Mouse (Mus musculus) forebrain, postnatal 0 days (tissue): ENCODE measurements around the gene Fstl5. TPM values are rescaled to one million over a fixed set of nuclear protein-coding genes. Genes with fewer than 3 reads are reported as not detected.

Source experiments
- ATAC-seq: fragments of 200-750 bp; cut with Nextera tagmentation; 2 replicates; pipeline ENCODE4 v1.8.0; 2017; ENCODE audit warnings: mild to moderate bottlenecking, moderate library complexity
- DNase-seq: peaks from one replicate; pipeline ENCODE4 v3.0.0-alpha.2; 2015
- H3K27ac ChIP-seq: fragments of 300-500 bp; sonication (generic); 2 replicates; pipeline ENCODE4 v1.5.1; 2014; ENCODE audit warnings: low read depth, mild to moderate bottlenecking, antibody characterized with exemption, low read length, moderate library complexity, mixed read lengths
- H3K27me3 ChIP-seq: fragments of 300-500 bp; sonication (generic); 2 replicates; pipeline ENCODE4 v1.6.1; 2014; ENCODE audit warnings: mild to moderate bottlenecking, low read length, mixed read lengths; ENCODE audit not compliant: insufficient read depth
- H3K36me3 ChIP-seq: fragments of 300-500 bp; sonication (generic); 2 replicates; pipeline ENCODE4 v1.6.1; 2014; ENCODE audit warnings: mild to moderate bottlenecking, moderate library complexity; ENCODE audit not compliant: insufficient read depth
- H3K4me1 ChIP-seq: fragments of 300-500 bp; sonication (generic); 2 replicates; pipeline ENCODE4 v1.6.1; 2014; ENCODE audit warnings: antibody characterized with exemption; ENCODE audit not compliant: insufficient read depth
- H3K4me2 ChIP-seq: fragments of 300-500 bp; sonication (generic); 2 replicates; pipeline ENCODE4 v1.6.1; 2014; ENCODE audit warnings: low read depth, mild to moderate bottlenecking, moderate library complexity
- H3K4me3 ChIP-seq: fragments of 300-500 bp; sonication (generic); 2 replicates; pipeline ENCODE4 v1.5.1; 2014; ENCODE audit warnings: low read depth, low read length, mixed read lengths
- H3K9ac ChIP-seq: fragments of 300-500 bp; sonication (generic); 2 replicates; pipeline ENCODE4 v1.6.1; 2014; ENCODE audit warnings: mild to moderate bottlenecking
- H3K9me3 ChIP-seq: fragments of 300-500 bp; sonication (generic); 2 replicates; pipeline ENCODE4 v1.6.1; 2016; ENCODE audit warnings: low read length
- CTCF ChIP-seq: sonication (generic); IDR thresholded peaks from 2 replicates; pipeline ENCODE4 v1.5.1; 2016; ENCODE audit warnings: antibody characterized with exemption, control low read depth, low read depth
- WGBS: fragments of 180-500 bp; shearing (Covaris S2); extraction: QIAGEN DNeasy Blood & Tissue Kit; methylation state at CpG from one replicate; pipeline ENCODE4 v1.1.7; 2014; 5-methylcytosine and 5-hydroxymethylcytosine counted together
- polyA plus RNA-seq: library from polyadenylated mRNA; unstranded; fragments of >200 nt; fragmentation: Nextera tagmentation; extraction: Ambion mirVana; gene quantifications from 2 replicates; pipeline ENCODE4 v1.2.1, GENCODE M21; 2015
- total RNA-seq: library from RNA; depleted of rRNA; stranded (reverse); fragments of >200 nt; gene quantifications from 2 replicates; pipeline ENCODE4 v1.2.3, GENCODE M21; 2014; rRNA removed

Gene Fstl5
- total RNA-seq (51.2 and 58.5 TPM in 2 replicates), polyA plus RNA-seq (29.7 and 34.1 TPM in 2 replicates)

- H3K9me3 ChIP-seq: no peaks in the 10 kb centered on the region
- H3K27ac ChIP-seq: no peak within 1 kb of the TSS
- peaks cover 3% of the 10 kb centered on the region; the same call in 1 of the 2 replicates for H3K4me1 ChIP-seq
- DNase-seq: peak; percentile 83
- WGBS: under 1% methylated on average over 28 of the region's 28 CpGs
- peak within 1 kb of the TSS; percentile 71 for H3K4me2 ChIP-seq
- H3K27me3 ChIP-seq: no peaks in the 10 kb centered on the region
- no peak for TF ChIP-seq CTCF
- H3K36me3 ChIP-seq: no peaks in the 10 kb centered on the region
- ATAC-seq: peak; percentile 91
- peak within 1 kb of the TSS; percentile 63 for H3K4me3 ChIP-seq
- peak within 1 kb of the TSS; percentile 58 for H3K9ac ChIP-seq
Observed at GRCm38 (mm10) chr3:76074060-76074707, at the start of gene Fstl5. TSS of gene Fstl5 (plus strand) at chr3:76074270.

- no peak overlapping the region for H3K4me3 ChIP-seq
- no peak overlapping the region for H3K4me2 ChIP-seq
- no peak overlapping the region for H3K27ac ChIP-seq
- DNase-seq (no peak), ATAC-seq (no peak)
- no peak for TF ChIP-seq CTCF
- no peaks in the 10 kb centered on the region for H3K4me1 ChIP-seq
- H3K9me3 ChIP-seq: no peaks in the 10 kb centered on the region
- H3K27me3 ChIP-seq: no peaks in the 10 kb centered on the region
- H3K36me3 ChIP-seq: no peaks in the 10 kb centered on the region
- no peak overlapping the region for H3K9ac ChIP-seq
Observed at GRCm38 (mm10) chr3:76025523-76025922, 48.5 kb upstream of the Fstl5 start.

GRCm38 (mm10) chr3:76051124-76051523, 22.9 kb upstream of the Fstl5 start:
- 80% methylated on average over 3 of the region's 3 CpGs for WGBS
- Histone ChIP-seq H3K4me1 (no peaks in the 10 kb centered on the region), H3K4me3 (no peak overlapping the region), H3K4me2 (no peak overlapping the region), H3K27me3 (no peaks in the 10 kb centered on the region), H3K9me3 (no peaks in the 10 kb centered on the region), H3K9ac (no peak overlapping the region), H3K36me3 (no peaks in the 10 kb centered on the region), H3K27ac (no peak overlapping the region)
- ATAC-seq: no peak
- no peak for DNase-seq
- TF ChIP-seq CTCF: no peak

- no peak overlapping the region for H3K27ac ChIP-seq
- H3K4me3 ChIP-seq: no peak overlapping the region
- no peak for TF ChIP-seq CTCF
- no peaks in the 10 kb centered on the region for H3K9me3 ChIP-seq
- no peaks in the 10 kb centered on the region for H3K27me3 ChIP-seq
- H3K9ac ChIP-seq: no peak overlapping the region
- H3K4me1 ChIP-seq: no peaks in the 10 kb centered on the region
- WGBS: 84% methylated on average over 1 of the region's 1 CpGs
- DNase-seq (no peak), ATAC-seq (no peak)
- H3K36me3 ChIP-seq: no peaks in the 10 kb centered on the region
- H3K4me2 ChIP-seq: no peak overlapping the region
Observed at GRCm38 (mm10) chr3:76061996-76062395, 12.1 kb upstream of the Fstl5 start.

GRCm38 (mm10) chr3:76067920-76068319, 6.2 kb upstream of the Fstl5 start:
- Histone ChIP-seq H3K27me3 (no peaks in the 10 kb centered on the region), H3K4me2 (no peak overlapping the region), H3K9me3 (no peaks in the 10 kb centered on the region), H3K4me3 (no peak overlapping the region), H3K9ac (no peak overlapping the region), H3K36me3 (no peaks in the 10 kb centered on the region), H3K27ac (no peak overlapping the region), H3K4me1 (no peaks in the 10 kb centered on the region)
- 1% methylated on average over 3 of the region's 3 CpGs for WGBS
- peak; percentile 96 for TF ChIP-seq CTCF
- ATAC-seq (peak; percentile 73), DNase-seq (peak; percentile 91)

- Histone ChIP-seq H3K9me3 (no peaks in the 10 kb centered on the region), H3K27ac (no peak overlapping the region), H3K4me3 (no peak overlapping the region), H3K27me3 (no peaks in the 10 kb centered on the region), H3K36me3 (no peaks in the 10 kb centered on the region), H3K4me2 (no peak overlapping the region), H3K4me1 (peaks cover 3% of the 10 kb centered on the region; the same call in 1 of the 2 replicates), H3K9ac (no peak overlapping the region)
- no peak for ATAC-seq
- TF ChIP-seq CTCF: no peak
- WGBS: 40% methylated on average over 7 of the region's 7 CpGs
- DNase-seq: peak; percentile 19
Observed at GRCm38 (mm10) chr3:76072826-76073225, 1.2 kb upstream of the Fstl5 start.

GRCm38 (mm10) chr3:76140445-76140844, 66.4 kb downstream of the Fstl5 start:
- Histone ChIP-seq H3K36me3 (no peaks in the 10 kb centered on the region), H3K27me3 (no peaks in the 10 kb centered on the region), H3K27ac (no peak overlapping the region), H3K4me2 (no peak overlapping the region), H3K4me3 (no peak overlapping the region), H3K9ac (no peak overlapping the region), H3K9me3 (no peaks in the 10 kb centered on the region), H3K4me1 (no peaks in the 10 kb centered on the region)
- DNase-seq: no peak
- WGBS: 44% methylated on average over 1 of the region's 1 CpGs
- TF ChIP-seq CTCF: no peak
- ATAC-seq: no peak
